In the genomic region with DNA sequence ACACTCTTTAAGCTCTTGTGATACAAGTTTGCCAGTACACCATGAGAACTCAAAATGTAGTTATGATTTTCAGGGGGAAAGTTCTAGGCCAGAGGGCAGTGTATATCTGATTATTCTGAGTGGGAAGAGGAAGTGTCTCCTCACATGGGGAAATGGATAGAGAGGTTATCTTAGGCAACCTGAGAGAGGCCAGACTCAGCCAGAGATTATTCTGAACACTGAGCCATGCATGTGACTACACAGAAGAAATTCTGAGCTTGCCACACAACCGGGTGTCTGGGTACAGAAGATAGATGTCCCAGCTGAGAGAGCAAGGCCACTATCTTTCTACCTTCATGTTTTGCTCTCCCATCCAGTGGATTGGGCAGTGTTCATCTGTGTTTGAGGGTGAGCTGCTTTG, we compare ENCODE assay signal across 14 mouse cellular contexts.
"Had no signal": no experiment of that assay in that cellular context is flagged by ENCODE, and none has a peak within 500 bp of the region (broad histone marks: within the 10 kb centered on the region; RNA-seq: fewer than 3 reads in every experiment).

No protein-coding gene starts in this region.

- DNase-seq: kidney, adult 2 months; kidney, postnatal 14 days; lung, postnatal 14 days; right cerebral cortex, adult 18-20 months; right cerebral cortex, postnatal 25 days; thymus, postnatal 4 days had no signal

- H3K4me2 ChIP-seq: kidney, embryonic 15.5 days; lung, embryonic 15.5 days; midbrain, embryonic 12.5 days; neural tube, embryonic 13.5 days had no signal

- H3K36me3 ChIP-seq: kidney, embryonic 15.5 days; limb, embryonic 10.5 days; lung, embryonic 15.5 days; midbrain, embryonic 12.5 days; neural tube, embryonic 13.5 days had no signal

- H3K4me3 ChIP-seq: kidney, embryonic 15.5 days; left cerebral cortex, adult 2 months; limb, embryonic 10.5 days; lung, embryonic 15.5 days; megakaryocyte, embryonic 14.5 days; midbrain, embryonic 12.5 days; neural tube, embryonic 13.5 days had no signal

- H3K27ac ChIP-seq: kidney, embryonic 15.5 days; left cerebral cortex, adult 2 months; limb, embryonic 10.5 days; lung, embryonic 15.5 days had no signal

- ATAC-seq: midbrain, embryonic 16.5 days had no signal

- H3K9ac ChIP-seq: kidney, embryonic 15.5 days; lung, embryonic 15.5 days; midbrain, embryonic 12.5 days; neural tube, embryonic 13.5 days had no signal

- H3K9me3 ChIP-seq: kidney, embryonic 15.5 days; limb, embryonic 10.5 days; lung, embryonic 15.5 days; midbrain, embryonic 12.5 days; neural tube, embryonic 13.5 days had no signal

- H3K27me3 ChIP-seq: kidney, embryonic 15.5 days; lung, embryonic 15.5 days; midbrain, embryonic 12.5 days; neural tube, embryonic 13.5 days had no signal
